Mouse (Mus musculus) neural tube, embryonic 13.5 days (tissue): Measurements from ENCODE around the gene Mthfd2. TPM values are rescaled to one million over a fixed set of nuclear protein-coding genes. Genes with fewer than 3 reads are reported as not detected.

ENCODE experiments used
- ATAC-seq: fragments of 200-750 bp; cut with Nextera tagmentation; 2 replicates; pipeline ENCODE4 v1.8.0; 2017; ENCODE audit warnings: low read depth, mild to moderate bottlenecking, moderate TSS enrichment, moderate library complexity
- H3K27ac ChIP-seq: fragments of 300-500 bp; sonication (generic); replicated peaks from 2 replicates; pipeline ENCODE4 v1.5.1; 2015; ENCODE audit warnings: moderate library complexity, mild to moderate bottlenecking, inconsistent platforms
- H3K27me3 ChIP-seq: fragments of 300-500 bp; sonication (generic); 2 replicates; pipeline ENCODE4 v1.6.1; 2015; ENCODE audit warnings: mild to moderate bottlenecking, inconsistent platforms
- H3K36me3 ChIP-seq: fragments of 300-500 bp; sonication (generic); 2 replicates; pipeline ENCODE4 v1.6.1; 2015; ENCODE audit warnings: mild to moderate bottlenecking, inconsistent platforms
- H3K4me1 ChIP-seq: fragments of 300-500 bp; sonication (generic); replicated peaks from 2 replicates; pipeline ENCODE4 v1.6.1; 2015; ENCODE audit warnings: inconsistent platforms
- H3K4me2 ChIP-seq: fragments of 300-500 bp; sonication (generic); 2 replicates; pipeline ENCODE4 v1.6.1; 2015; ENCODE audit warnings: inconsistent platforms, mild to moderate bottlenecking, moderate library complexity
- H3K4me3 ChIP-seq: fragments of 300-500 bp; sonication (generic); 2 replicates; pipeline ENCODE4 v1.5.1; 2015; ENCODE audit warnings: mild to moderate bottlenecking, inconsistent platforms
- H3K9ac ChIP-seq: fragments of 300-500 bp; sonication (generic); 2 replicates; pipeline ENCODE4 v1.6.1; 2015; ENCODE audit warnings: moderate library complexity, mild to moderate bottlenecking, inconsistent platforms
- H3K9me3 ChIP-seq: fragments of 300-500 bp; sonication (generic); 2 replicates; pipeline ENCODE4 v1.6.1; 2016; ENCODE audit warnings: inconsistent platforms
- WGBS: fragments of 180-500 bp; shearing (Covaris S2); methylation state at CpG from one replicate; pipeline ENCODE4 v1.1.7; 2015; 5-methylcytosine and 5-hydroxymethylcytosine counted together
- polyA plus RNA-seq: library from polyadenylated mRNA; unstranded; fragments of >200 nt; fragmentation: Nextera tagmentation; extraction: Ambion mirVana; gene quantifications from 2 replicates; pipeline ENCODE4 v1.2.1, GENCODE M21; 2015

Mthfd2 gene
- polyA plus RNA-seq: 27.6 and 27.8 TPM in 2 replicates

GRCm38 (mm10) chr6:83325525-83326393 lies at the start of gene Mthfd2, which contains the start of gene Mob1a:
Mthfd2 (minus strand) TSS chr6:83325908.
Mob1a (plus strand) TSS chr6:83326016.
- H3K9me3 ChIP-seq: no peaks in the 10 kb centered on the region
- peaks cover 33% of the 10 kb centered on the region for H3K4me1 ChIP-seq
- H3K4me2 ChIP-seq: peak within 1 kb of the TSS; percentile 85
- peak within 1 kb of the TSS; percentile 94 for H3K27ac ChIP-seq
- peak; percentile 98 for ATAC-seq
- H3K4me3 ChIP-seq: peak within 1 kb of the TSS; percentile 89
- H3K36me3 ChIP-seq: peaks cover 12% of the 10 kb centered on the region
- H3K9ac ChIP-seq: peak within 1 kb of the TSS; percentile 98
- H3K27me3 ChIP-seq: no peaks in the 10 kb centered on the region
- WGBS: under 1% methylated on average over 62 of the region's 65 CpGs

- no peaks in the 10 kb centered on the region for H3K9me3 ChIP-seq
- H3K36me3 ChIP-seq: peaks cover 100% of the 10 kb centered on the region
- no peaks in the 10 kb centered on the region for H3K27me3 ChIP-seq
- no peak for ATAC-seq
- H3K27ac ChIP-seq: no peak overlapping the region
- no peak overlapping the region for H3K4me3 ChIP-seq
- H3K9ac ChIP-seq: no peak overlapping the region
- H3K4me1 ChIP-seq: no peaks in the 10 kb centered on the region
- WGBS: 88% methylated on average over 9 of the region's 9 CpGs
- no peak overlapping the region for H3K4me2 ChIP-seq
Observed at GRCm38 (mm10) chr6:83373704-83374300, 48.1 kb upstream of the Mthfd2 start.

DNA sequence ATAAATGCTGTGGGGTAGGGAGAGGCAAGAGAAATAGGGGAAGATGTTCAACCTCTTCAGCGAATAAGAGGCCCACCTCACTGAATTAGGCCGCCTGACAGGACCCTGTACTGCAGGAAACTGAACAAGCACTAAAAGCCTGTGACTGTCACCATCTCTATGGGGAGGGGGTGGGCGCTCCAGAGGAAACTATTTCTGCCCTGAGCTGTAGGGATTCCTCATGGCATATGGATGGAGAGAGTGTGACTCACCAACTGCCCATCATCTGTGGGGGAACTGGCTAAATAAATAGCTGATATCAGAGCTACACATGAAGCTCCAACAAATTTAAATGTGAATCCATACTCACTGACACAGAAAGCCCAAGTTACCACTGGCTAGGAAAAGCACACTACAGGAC lies 45.6 kb upstream of the Mthfd2 start:
- Histone ChIP-seq H3K36me3 (peaks cover 98% of the 10 kb centered on the region), H3K27ac (no peak overlapping the region), H3K9me3 (no peaks in the 10 kb centered on the region), H3K4me2 (no peak overlapping the region), H3K9ac (no peak overlapping the region), H3K4me3 (no peak overlapping the region), H3K27me3 (no peaks in the 10 kb centered on the region), H3K4me1 (no peaks in the 10 kb centered on the region)
- 93% methylated on average over 3 of the region's 3 CpGs for whole genome bisulfite sequencing
- no peak for ATAC-seq

DNA sequence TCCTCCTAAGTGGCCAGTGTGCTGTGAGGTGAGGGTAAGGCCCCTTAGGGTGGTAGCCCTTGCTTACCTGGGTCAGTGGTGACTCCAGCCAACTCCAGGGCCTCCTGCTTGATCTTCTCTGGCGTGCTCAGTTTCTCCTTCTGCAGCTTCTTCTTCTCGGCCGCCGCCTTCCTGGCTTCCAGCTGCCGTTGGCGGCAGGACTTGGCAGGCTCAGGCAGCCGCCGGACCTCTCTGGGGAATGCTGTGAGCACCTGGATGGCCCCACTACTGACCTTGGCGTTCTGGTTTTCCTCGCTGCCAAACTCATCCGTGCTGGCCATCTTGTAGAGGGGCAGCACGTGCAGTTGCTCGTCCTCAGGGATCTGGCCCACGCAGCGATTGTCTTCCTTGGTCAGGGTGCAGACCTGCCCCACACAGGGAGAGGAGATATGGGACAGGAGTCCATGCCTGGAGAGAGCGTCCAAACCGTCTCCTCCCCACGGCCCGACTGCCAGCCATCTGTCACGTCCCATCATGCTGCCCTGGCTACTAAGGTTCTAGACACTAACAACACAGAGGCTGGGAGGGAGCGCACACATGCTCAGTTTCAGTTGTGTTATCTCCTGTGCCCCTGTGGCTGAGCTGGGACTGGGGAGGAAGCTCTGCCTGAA lies 44.7 kb upstream of the Mthfd2 start:
- H3K27me3 ChIP-seq: no peaks in the 10 kb centered on the region
- no peak overlapping the region for H3K4me3 ChIP-seq
- no peak overlapping the region for H3K27ac ChIP-seq
- 89% methylated on average over 21 of the region's 21 CpGs for WGBS
- no peak overlapping the region for H3K9ac ChIP-seq
- H3K4me1 ChIP-seq: no peaks in the 10 kb centered on the region
- H3K36me3 ChIP-seq: peaks cover 93% of the 10 kb centered on the region
- no peaks in the 10 kb centered on the region for H3K9me3 ChIP-seq
- ATAC-seq: no peak
- H3K4me2 ChIP-seq: no peak overlapping the region

DNA sequence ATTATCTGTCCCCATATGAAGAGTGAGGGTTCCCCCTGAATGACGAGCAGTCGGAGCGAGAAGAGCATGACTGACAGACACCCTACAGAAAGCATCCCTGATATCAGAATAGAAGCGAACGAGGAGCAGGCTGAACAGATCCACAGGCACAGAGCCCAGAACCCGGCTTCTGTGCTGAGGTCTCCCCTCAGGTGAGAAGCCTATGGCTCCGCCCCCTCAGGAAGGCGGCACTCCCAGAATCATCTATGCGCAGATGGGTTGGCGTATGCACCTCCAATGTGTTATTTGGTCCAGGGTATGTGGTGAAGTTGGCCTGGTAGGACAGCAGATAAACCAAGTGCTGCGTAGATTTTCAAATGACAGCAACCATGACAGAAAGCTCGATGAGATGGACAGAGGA lies 37.4 kb upstream of the Mthfd2 start:
- no peak overlapping the region for H3K4me3 ChIP-seq
- no peaks in the 10 kb centered on the region for H3K4me1 ChIP-seq
- 91% methylated on average over 12 of the region's 12 CpGs for WGBS
- no peak overlapping the region for H3K27ac ChIP-seq
- peaks cover 67% of the 10 kb centered on the region for H3K36me3 ChIP-seq
- no peak for ATAC-seq
- no peaks in the 10 kb centered on the region for H3K27me3 ChIP-seq
- no peak overlapping the region for H3K9ac ChIP-seq
- H3K4me2 ChIP-seq: no peak overlapping the region
- H3K9me3 ChIP-seq: no peaks in the 10 kb centered on the region

GRCm38 (mm10) chr6:83361523-83362248 lies 36.0 kb upstream of the Mthfd2 start:
- no peaks in the 10 kb centered on the region for H3K9me3 ChIP-seq
- no peak overlapping the region for H3K27ac ChIP-seq
- no peaks in the 10 kb centered on the region for H3K4me1 ChIP-seq
- no peak overlapping the region for H3K9ac ChIP-seq
- no peak overlapping the region for H3K4me2 ChIP-seq
- no peak for ATAC-seq
- no peaks in the 10 kb centered on the region for H3K27me3 ChIP-seq
- H3K36me3 ChIP-seq: peaks cover 60% of the 10 kb centered on the region
- H3K4me3 ChIP-seq: no peak overlapping the region
- 90% methylated on average over 11 of the region's 11 CpGs for WGBS

DNA sequence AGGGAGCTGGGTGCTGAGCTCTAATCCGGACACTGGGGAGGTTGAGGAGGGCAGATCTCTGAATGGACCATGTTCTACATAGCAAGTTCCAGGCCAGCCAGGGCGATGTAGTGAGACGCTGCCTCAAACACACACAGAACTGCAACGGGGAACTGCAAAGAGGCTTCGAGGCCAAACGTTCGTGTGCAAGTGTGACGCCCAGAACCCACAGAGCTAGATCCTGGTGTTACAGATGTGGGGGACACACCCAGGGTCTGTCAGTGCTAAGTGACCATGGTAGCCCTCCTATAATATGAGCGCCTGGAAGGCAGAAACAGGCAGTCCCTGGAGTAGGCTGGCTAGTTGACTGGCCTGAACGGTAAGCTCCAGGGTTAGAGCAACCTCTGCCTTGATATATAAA lies 31.7 kb upstream of the Mthfd2 start:
- Histone ChIP-seq H3K27ac (no peak overlapping the region), H3K27me3 (no peaks in the 10 kb centered on the region), H3K9me3 (no peaks in the 10 kb centered on the region), H3K36me3 (peaks cover 68% of the 10 kb centered on the region), H3K9ac (no peak overlapping the region), H3K4me1 (no peaks in the 10 kb centered on the region), H3K4me3 (no peak overlapping the region), H3K4me2 (no peak overlapping the region)
- 92% methylated on average over 10 of the region's 10 CpGs for WGBS
- ATAC-seq: no peak

DNA sequence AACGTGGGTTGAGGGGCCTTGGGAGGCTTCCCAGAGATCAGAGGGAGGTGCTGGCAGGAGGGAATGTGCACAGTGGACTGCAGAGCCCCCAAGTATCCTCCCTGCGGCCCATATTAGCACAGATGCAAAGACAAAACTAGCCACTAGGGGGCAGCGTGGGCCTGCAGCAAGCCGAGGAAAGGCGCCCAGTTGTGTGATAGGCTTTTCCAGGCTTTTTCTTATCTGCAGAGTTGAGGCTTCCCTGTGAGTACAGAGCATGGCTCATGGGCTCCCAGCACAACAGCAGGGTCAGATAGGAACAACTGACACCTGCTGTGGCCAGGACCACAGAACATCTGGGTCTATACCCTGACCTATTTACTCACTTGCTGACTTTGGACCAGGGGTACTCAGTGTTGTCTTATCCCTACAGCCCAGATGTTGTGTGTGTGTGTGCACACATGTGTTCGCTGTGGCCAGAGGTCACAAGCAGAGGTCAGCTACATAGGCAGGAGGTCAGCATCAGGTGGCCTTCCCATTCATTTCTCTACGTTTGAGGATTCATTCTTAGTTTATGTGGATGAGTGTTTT lies 30.9 kb upstream of the Mthfd2 start:
- Histone ChIP-seq H3K27ac (no peak overlapping the region), H3K27me3 (no peaks in the 10 kb centered on the region), H3K9ac (no peak overlapping the region), H3K4me2 (no peak overlapping the region), H3K4me1 (no peaks in the 10 kb centered on the region), H3K36me3 (peaks cover 63% of the 10 kb centered on the region), H3K4me3 (no peak overlapping the region), H3K9me3 (no peaks in the 10 kb centered on the region)
- ATAC-seq: 0 out of 2 replicates have a peak, but pooled peaks have one; percentile 45
- WGBS: 22% methylated on average over 7 of the region's 7 CpGs

DNA sequence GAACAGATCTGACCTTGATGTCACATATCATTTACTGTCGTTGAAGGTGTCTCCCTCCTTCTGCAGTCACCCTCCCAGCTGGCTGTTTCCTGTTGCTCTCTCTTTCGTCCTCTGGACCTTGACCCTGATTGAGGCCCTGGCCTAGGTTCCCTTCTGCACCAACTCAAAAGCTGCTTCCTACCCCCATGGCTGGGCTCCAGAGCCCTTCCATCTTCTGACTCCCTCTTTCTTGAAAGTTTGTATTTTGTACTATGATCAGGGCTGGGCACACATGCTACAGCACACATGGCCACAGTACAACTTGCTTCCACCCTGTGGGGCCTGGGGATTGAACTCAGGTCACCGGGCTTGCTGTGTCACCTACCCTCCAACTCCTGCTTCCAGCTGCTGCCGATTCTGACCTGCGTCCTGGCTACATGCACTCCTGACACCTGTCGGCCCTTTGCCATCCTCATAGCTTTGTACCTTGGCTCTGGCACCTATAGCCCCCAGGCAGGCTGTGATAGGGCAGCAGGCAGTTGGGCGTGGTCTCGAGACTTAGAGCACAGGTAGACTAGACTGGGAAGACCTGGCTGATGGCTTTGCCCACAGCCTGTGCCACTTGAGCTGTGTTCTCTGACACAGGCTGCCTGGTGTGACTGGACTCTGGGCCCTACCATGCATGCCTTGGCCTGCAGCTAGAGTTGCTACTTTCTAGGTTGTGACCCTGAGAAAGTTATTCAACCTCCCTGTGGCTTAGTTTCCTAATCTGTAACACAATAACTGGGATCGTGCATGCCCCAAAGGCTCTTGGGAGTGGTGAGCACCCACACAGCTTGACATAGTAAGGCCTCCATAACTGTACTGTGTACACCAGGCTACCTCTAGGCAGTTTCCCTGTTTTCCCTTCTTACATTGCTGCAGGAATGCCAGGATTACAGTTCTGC lies 29.4 kb upstream of the Mthfd2 start:
- Histone ChIP-seq H3K4me3 (no peak overlapping the region), H3K9me3 (no peaks in the 10 kb centered on the region), H3K27ac (no peak overlapping the region), H3K36me3 (peaks cover 53% of the 10 kb centered on the region), H3K4me2 (no peak overlapping the region), H3K4me1 (peaks cover 7% of the 10 kb centered on the region), H3K27me3 (no peaks in the 10 kb centered on the region), H3K9ac (no peak overlapping the region)
- ATAC-seq: no peak
- WGBS: 90% methylated on average over 9 of the region's 9 CpGs

DNA sequence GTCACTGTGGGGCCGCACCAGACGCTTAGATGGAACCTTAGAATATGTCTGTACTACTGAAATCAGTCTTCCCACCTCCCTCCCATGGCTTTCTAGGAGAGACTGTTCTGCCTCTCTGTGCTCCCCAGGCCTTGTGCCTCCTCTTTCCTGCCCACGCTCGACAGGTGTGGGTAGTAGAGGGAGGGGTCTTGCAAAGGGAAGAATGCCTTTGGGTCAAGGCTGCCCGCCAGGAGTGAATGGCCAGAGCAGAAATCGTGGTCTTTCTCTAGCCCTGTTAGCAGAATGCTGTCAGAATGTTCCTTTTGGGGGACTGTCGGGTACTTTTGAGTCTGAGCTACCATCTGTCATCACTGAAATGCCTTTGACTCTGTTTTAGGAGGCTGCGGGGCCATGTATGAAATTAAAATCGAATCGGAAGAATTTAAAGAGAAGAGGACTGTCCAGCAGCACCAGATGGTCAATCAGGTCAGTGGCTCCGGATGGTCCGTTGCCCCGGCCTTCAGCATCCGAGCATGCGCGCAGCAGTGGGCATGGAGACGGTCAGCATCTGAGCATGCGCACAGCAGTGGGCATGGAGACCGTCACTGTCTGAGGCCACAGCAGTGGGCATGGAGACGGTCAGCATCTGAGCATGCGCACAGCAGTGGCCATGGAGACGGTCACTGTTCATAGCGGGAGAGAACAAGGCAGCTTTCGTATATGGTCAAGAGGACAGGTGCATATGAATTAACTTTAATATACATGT lies 27.1 kb upstream of the Mthfd2 start:
- no peaks in the 10 kb centered on the region for H3K27me3 ChIP-seq
- ATAC-seq: no peak
- H3K36me3 ChIP-seq: peaks cover 33% of the 10 kb centered on the region
- 0 out of 2 replicates have a peak overlapping the region, but pooled peaks have one; percentile 12 for H3K9ac ChIP-seq
- WGBS: 93% methylated on average over 24 of the region's 24 CpGs
- no peak overlapping the region for H3K27ac ChIP-seq
- no peak overlapping the region for H3K4me2 ChIP-seq
- peaks cover 15% of the 10 kb centered on the region for H3K4me1 ChIP-seq
- H3K9me3 ChIP-seq: no peaks in the 10 kb centered on the region
- H3K4me3 ChIP-seq: no peak overlapping the region
